Mouse (Mus musculus): ENCODE results near the gene Litaf. TPM values are rescaled to one million over a fixed set of nuclear protein-coding genes. Genes with fewer than 3 reads are reported as not detected.

Litaf gene
- polyA plus RNA-seq, 1 experiment from 2014 or later = 113 TPM

DNA sequence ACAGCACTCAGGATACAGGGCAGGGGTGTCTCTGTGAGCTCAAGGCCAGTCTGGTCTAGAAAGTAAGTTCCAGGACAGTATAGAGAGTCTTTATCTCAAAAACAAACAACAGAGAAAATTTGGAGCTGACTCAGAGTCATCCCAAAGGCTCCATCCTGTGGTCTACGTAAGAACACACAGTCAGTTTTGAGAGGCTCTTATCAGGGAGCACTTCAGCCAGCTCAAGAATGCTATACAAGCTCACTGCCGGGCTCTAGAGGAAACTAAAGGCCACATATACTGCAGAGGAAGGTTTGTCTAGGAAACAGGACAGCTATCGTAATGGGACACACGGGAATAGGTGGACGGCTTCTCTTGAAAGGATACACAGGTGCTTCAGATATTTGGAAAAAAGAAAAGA lies 122.7 kb downstream of the Litaf start:
- Histone ChIP-seq H3K27ac (no peak overlapping the region), H3K27me3 (no peaks in the 10 kb centered on the region), H3K4me3 (no peak overlapping the region), H3K4me2 (no peak overlapping the region), H3K9ac (no peak overlapping the region), H3K9me3 (no peaks in the 10 kb centered on the region), H3K36me3 (no peaks in the 10 kb centered on the region), H3K4me1 (no peaks in the 10 kb centered on the region)
- WGBS = 71% methylated on average over 5 of the region's 5 CpGs
- ATAC-seq (ENCODE audit: insufficient number of reproducible peaks, low FRiP score, low TSS enrichment, low read depth) = no peak

DNA sequence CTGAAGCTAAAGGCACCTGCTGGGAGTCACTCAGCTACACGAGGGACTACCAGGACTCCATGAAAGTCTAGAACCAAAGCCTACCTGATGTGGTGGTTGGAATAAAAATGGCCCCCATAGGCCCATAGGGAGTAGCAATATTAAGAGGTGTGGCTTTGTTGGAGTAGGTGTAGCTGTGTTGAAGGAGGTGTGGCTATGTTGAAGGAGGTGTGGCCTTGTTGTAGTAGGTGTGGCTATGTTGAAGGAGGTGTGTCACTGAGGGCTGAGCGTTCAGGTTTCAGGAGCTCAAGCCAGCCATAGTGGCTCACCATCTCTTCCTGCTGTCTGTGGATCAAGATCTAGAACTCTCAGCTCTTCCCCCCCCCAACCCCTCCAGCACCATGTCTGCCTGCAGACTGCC lies 125.3 kb downstream of the Litaf start:
- Histone ChIP-seq H3K4me2 (no peak overlapping the region), H3K9ac (no peak overlapping the region), H3K9me3 (no peaks in the 10 kb centered on the region), H3K27ac (no peak overlapping the region), H3K36me3 (no peaks in the 10 kb centered on the region), H3K4me1 (no peaks in the 10 kb centered on the region), H3K4me3 (no peak overlapping the region), H3K27me3 (no peaks in the 10 kb centered on the region)
- no peak for ATAC-seq (ENCODE audit: insufficient number of reproducible peaks, low FRiP score, low TSS enrichment, low read depth)
- WGBS = 77% methylated on average over 2 of the region's 2 CpGs

DNA sequence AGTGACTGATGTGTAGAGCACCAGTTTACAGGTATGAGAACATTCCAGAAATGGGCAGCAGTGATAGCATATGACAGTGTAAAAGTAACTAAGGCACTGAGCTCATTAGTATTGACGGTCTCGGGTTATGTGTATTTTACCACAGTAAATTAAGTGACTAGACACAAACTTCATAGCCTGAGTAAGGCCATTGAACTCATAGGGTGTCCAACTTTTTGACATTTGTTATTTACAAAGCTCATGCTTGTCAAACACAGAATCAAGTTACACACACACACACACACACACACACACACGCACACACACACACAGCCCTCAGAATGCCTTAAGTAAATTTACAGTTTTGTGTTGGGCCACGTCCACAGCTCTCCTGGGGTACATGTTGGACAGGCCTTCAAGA lies 126.0 kb downstream of the Litaf start:
- WGBS = 82% methylated on average over 4 of the region's 4 CpGs
- H3K4me1 ChIP-seq = no peaks in the 10 kb centered on the region
- no peaks in the 10 kb centered on the region for H3K27me3 ChIP-seq
- H3K4me3 ChIP-seq = no peak overlapping the region
- ATAC-seq (ENCODE audit: insufficient number of reproducible peaks, low FRiP score, low TSS enrichment, low read depth) = no peak
- H3K4me2 ChIP-seq = no peak overlapping the region
- no peaks in the 10 kb centered on the region for H3K9me3 ChIP-seq
- no peak overlapping the region for H3K27ac ChIP-seq
- no peak overlapping the region for H3K9ac ChIP-seq
- H3K36me3 ChIP-seq = no peaks in the 10 kb centered on the region

DNA sequence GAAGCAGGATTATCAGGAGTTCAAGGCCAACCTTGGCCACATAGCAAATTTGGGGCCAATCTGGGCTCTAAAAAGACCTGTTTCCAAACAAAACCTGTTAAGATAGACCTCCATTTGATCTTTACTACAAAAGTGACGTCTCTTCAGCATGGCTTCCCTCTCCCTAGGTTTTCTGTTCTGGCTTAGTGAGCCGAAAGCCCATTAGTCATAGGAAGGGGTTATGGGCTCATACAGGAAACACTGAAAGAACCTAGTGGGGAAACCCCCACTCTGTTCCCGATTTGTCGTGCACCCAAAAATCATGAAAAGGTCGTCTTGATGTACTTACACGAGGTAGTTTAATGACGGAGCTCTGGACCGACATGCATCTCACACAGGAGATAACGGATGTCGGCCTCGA lies 128.5 kb downstream of the Litaf start:
- Histone ChIP-seq H3K36me3 (no peaks in the 10 kb centered on the region), H3K9me3 (no peaks in the 10 kb centered on the region), H3K27me3 (no peaks in the 10 kb centered on the region), H3K9ac (no peak overlapping the region), H3K4me2 (no peak overlapping the region), H3K4me1 (no peaks in the 10 kb centered on the region), H3K27ac (no peak overlapping the region), H3K4me3 (no peak overlapping the region)
- 52% methylated on average over 11 of the region's 11 CpGs for WGBS
- ATAC-seq (ENCODE audit: insufficient number of reproducible peaks, low FRiP score, low TSS enrichment, low read depth) = no peak

DNA sequence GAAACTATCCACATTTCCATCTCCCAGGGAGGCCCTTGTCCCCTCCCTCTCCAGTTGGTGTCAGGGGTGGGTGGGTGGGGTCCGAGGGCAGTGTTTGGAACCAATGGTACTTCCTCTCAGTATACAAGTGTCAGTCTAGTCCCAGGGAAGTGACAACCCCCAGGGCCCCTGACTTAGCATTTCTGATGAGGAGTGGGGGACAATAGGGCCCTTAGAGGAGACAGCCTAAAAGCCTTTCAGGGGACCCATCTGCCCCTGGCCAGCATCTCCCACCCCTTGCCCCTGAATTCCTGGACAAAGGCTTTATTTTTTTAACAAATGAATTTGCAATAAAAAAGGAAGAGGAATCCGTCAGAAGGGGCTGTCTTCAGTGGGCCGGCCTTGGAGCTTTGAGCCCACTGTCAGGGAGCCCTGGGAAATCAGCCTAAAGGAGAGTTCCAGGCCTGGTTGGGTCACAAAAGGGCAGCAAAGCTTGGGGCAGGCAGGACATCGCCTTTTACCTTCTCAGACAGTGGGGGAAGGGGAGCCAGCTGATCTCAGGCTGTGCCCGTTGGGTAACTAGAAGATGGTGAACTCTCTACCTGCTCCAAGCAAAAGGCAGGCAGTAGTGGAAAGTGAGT lies 129.1 kb downstream of the Litaf start:
- Histone ChIP-seq H3K4me3 (no peak overlapping the region), H3K9ac (no peak overlapping the region), H3K4me1 (no peaks in the 10 kb centered on the region), H3K27ac (no peak overlapping the region), H3K4me2 (no peak overlapping the region), H3K27me3 (no peaks in the 10 kb centered on the region), H3K36me3 (no peaks in the 10 kb centered on the region), H3K9me3 (no peaks in the 10 kb centered on the region)
- no peak for ATAC-seq (ENCODE audit: insufficient number of reproducible peaks, low FRiP score, low TSS enrichment, low read depth)
- WGBS = 52% methylated on average over 5 of the region's 5 CpGs

DNA sequence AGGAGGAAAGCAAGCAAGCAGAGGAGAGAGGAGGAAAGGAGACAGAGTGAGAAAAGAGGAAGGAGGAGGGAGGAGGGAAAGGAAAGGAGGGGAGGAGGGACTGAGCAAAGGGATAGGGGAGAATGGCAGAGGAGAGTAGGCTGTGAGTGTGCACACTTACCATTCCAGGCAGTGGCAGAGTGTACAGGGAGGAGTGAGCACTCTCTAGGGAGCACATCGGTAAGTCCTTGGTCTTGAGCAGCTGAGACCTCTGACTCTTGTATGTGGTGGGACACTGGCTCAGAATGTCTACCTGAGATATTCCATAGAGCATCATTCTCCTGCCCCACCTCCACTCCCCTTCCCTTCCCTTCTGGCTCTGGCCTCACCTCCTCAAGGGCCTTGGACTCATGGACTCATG lies 131.9 kb downstream of the Litaf start:
- WGBS = 94% methylated on average over 1 of the region's 1 CpGs
- Histone ChIP-seq H3K4me1 (no peaks in the 10 kb centered on the region), H3K27ac (no peak overlapping the region), H3K4me3 (no peak overlapping the region), H3K9me3 (no peaks in the 10 kb centered on the region), H3K27me3 (no peaks in the 10 kb centered on the region), H3K36me3 (no peaks in the 10 kb centered on the region), H3K4me2 (no peak overlapping the region), H3K9ac (no peak overlapping the region)
- ATAC-seq (ENCODE audit: insufficient number of reproducible peaks, low FRiP score, low TSS enrichment, low read depth) = peak; percentile 56; the same call in 1 of the 2 replicates

DNA sequence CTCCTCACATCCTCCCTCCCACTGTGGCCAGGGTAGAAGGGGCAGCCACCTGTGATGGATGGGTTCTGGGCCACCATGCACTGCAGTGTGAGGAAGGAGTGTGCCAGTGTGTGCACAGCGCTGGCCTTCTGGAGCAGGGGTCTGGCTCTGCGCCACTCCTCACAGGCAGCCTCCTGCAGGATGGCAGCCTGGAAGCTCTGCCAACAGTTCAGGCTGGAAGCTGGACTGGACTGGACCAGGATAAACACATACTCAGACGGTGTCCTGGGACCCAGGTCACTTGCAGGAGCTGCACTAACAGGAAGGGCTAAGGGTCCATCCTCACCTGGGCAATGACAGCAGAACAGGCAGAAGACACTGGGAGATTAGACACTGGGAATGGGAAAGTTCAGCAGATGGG lies 132.6 kb downstream of the Litaf start:
- no peaks in the 10 kb centered on the region for H3K36me3 ChIP-seq
- 78% methylated on average over 3 of the region's 3 CpGs for WGBS
- no peak overlapping the region for H3K9ac ChIP-seq
- H3K27ac ChIP-seq = no peak overlapping the region
- no peaks in the 10 kb centered on the region for H3K4me1 ChIP-seq
- H3K4me3 ChIP-seq = no peak overlapping the region
- H3K9me3 ChIP-seq = no peaks in the 10 kb centered on the region
- 0 out of 2 replicates have a peak, but pooled peaks have one; percentile 8 for ATAC-seq (ENCODE audit: insufficient number of reproducible peaks, low FRiP score, low TSS enrichment, low read depth)
- no peaks in the 10 kb centered on the region for H3K27me3 ChIP-seq
- H3K4me2 ChIP-seq = no peak overlapping the region

DNA sequence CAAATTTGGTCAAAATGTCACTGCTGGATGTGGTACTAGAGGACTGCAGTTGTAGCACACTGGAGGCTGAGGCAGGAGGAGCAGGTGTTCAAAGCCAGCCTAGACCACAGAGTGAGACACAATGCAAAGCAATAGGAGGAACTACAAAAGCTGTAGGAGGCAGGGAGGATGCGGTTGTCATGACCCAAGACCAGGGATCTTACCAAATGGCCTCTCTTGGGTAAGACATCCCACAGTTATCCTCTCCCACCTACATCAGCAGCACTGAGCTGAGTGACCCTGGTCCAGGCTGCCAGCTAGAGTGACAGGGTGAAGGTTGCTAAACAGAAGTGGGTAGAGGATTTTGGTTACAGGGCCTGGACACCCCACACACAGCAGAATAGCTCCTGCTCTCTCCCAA lies 138.9 kb downstream of the Litaf start:
- Histone ChIP-seq H3K9me3 (no peaks in the 10 kb centered on the region), H3K4me2 (no peak overlapping the region), H3K4me3 (no peak overlapping the region), H3K27me3 (no peaks in the 10 kb centered on the region), H3K27ac (no peak overlapping the region), H3K4me1 (peaks cover 7% of the 10 kb centered on the region), H3K9ac (no peak overlapping the region), H3K36me3 (no peaks in the 10 kb centered on the region)
- ATAC-seq (ENCODE audit: insufficient number of reproducible peaks, low FRiP score, low TSS enrichment, low read depth) = no peak
- WGBS = 86% methylated on average over 1 of the region's 1 CpGs

DNA sequence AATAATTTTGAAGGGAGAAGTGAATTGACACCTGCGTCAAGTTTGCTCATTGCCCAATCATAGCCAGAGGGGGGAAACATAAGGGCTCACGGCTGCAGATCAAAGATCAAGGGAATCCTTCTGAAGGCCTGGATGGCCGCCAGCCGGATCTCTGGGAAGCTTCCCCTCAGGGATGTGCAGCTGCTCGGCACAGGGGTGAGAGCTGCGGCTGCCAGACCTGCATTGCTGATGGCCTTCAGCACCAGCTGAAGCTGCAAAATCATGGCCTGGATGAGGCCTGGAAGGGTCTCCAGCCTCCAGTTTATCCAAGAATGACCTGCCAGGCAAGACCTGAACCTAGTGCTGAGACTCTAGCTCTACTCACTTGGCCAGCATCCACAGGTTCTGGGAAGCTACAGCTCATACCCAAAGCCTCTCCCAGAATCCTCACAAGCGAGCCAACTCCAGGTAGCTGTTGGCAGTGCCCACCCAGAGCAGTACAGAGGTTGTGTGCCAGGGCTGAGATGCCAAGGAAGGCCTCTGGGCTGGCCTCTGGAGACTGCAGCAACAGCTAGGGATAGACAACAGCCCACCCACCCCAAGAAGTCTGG lies 140.3 kb downstream of the Litaf start:
- no peaks in the 10 kb centered on the region for H3K9me3 ChIP-seq
- H3K4me2 ChIP-seq = no peak overlapping the region
- ATAC-seq (ENCODE audit: insufficient number of reproducible peaks, low FRiP score, low TSS enrichment, low read depth) = peak; percentile 53; the same call in 1 of the 2 replicates
- no peak overlapping the region for H3K9ac ChIP-seq
- peaks cover 7% of the 10 kb centered on the region for H3K4me1 ChIP-seq
- no peaks in the 10 kb centered on the region for H3K36me3 ChIP-seq
- WGBS = 18% methylated on average over 7 of the region's 7 CpGs
- peak overlapping the region; percentile 11; the same call in 1 of the 2 replicates for H3K27ac ChIP-seq
- no peak overlapping the region for H3K4me3 ChIP-seq
- H3K27me3 ChIP-seq = no peaks in the 10 kb centered on the region

DNA sequence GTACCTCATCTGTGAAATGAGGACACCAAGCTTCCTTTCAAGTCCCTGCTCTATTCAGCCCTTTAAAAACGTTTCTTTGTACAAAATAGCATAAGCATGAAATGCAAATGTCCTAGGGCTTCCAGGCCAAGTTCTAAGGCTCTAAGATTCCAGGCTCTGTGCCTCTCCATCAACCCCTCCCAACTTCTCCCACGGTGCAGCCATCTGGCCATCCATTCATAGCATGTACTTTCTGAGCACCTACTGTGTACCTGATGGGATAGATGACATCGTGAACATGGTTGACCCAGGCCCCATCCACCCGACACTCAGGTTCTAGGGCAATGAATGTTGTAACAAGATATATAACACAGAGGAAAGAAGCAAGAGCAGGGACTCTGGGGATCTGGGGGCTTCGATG lies 142.4 kb downstream of the Litaf start:
- no peaks in the 10 kb centered on the region for H3K9me3 ChIP-seq
- no peak overlapping the region for H3K27ac ChIP-seq
- peaks cover 7% of the 10 kb centered on the region for H3K4me1 ChIP-seq
- no peak overlapping the region for H3K4me3 ChIP-seq
- no peak for ATAC-seq (ENCODE audit: insufficient number of reproducible peaks, low FRiP score, low TSS enrichment, low read depth)
- H3K36me3 ChIP-seq = no peaks in the 10 kb centered on the region
- no peak overlapping the region for H3K9ac ChIP-seq
- no peak overlapping the region for H3K4me2 ChIP-seq
- 75% methylated on average over 5 of the region's 5 CpGs for WGBS
- H3K27me3 ChIP-seq = no peaks in the 10 kb centered on the region

DNA sequence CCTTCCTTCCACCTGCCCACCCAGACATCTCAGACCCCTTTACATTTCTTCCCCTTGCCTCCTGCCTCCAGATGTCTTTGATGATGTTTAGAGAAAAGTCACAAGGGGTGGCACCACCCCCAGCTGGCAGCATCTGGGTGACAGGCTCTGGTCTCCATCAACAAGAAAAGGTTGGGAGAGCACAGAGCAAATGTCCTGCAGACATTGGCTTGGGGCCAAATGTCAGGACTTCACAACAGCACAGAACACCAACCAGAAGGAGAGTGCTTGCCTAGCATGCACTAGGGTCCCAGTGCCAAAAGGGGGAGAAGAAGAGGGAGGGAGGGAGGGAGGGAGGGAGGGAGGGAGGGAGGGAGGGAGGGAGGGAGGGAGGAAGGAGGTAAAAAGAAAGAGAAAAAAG lies 146.1 kb downstream of the Litaf start:
- H3K9ac ChIP-seq = no peak overlapping the region

DNA sequence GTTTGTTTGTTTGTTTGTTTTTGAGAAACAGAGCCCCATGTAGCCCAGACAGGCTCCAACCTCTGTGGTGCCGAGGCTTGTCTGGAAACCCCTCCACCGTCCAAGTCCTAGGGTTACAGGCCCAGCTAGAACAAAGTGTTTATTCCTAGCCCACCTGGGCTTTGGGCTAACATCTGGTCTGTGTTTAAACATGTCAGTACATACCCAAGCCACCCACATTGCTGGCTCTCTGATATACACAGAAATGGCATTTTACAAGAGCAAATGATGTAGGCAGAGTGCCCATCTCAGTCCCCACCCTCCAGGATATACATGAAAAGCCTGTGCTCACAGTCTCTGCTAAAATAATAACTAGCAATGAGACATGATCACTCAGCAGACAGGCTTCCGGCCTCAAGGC lies 149.7 kb downstream of the Litaf start:
- Histone ChIP-seq H3K27me3 (no peaks in the 10 kb centered on the region), H3K9ac (no peak overlapping the region), H3K4me3 (no peak overlapping the region), H3K9me3 (no peaks in the 10 kb centered on the region), H3K27ac (no peak overlapping the region), H3K36me3 (no peaks in the 10 kb centered on the region), H3K4me2 (no peak overlapping the region), H3K4me1 (peaks cover 4% of the 10 kb centered on the region; the same call in 1 of the 2 replicates)
- WGBS = 31% methylated on average over 3 of the region's 3 CpGs
- no peak; the same call in 1 of the 2 replicates for ATAC-seq (ENCODE audit: insufficient number of reproducible peaks, low FRiP score, low TSS enrichment, low read depth)

More for the DNA sequence above, 146.1 kb downstream of the Litaf start:
- H3K27ac ChIP-seq = no peak overlapping the region
- H3K27me3 ChIP-seq = no peaks in the 10 kb centered on the region
- no peak for ATAC-seq (ENCODE audit: insufficient number of reproducible peaks, low FRiP score, low TSS enrichment, low read depth)
- no peak overlapping the region for H3K4me2 ChIP-seq
- H3K4me3 ChIP-seq = no peak overlapping the region
- H3K4me1 ChIP-seq = no peaks in the 10 kb centered on the region
- H3K9me3 ChIP-seq = no peaks in the 10 kb centered on the region
- no peaks in the 10 kb centered on the region for H3K36me3 ChIP-seq

DNA sequence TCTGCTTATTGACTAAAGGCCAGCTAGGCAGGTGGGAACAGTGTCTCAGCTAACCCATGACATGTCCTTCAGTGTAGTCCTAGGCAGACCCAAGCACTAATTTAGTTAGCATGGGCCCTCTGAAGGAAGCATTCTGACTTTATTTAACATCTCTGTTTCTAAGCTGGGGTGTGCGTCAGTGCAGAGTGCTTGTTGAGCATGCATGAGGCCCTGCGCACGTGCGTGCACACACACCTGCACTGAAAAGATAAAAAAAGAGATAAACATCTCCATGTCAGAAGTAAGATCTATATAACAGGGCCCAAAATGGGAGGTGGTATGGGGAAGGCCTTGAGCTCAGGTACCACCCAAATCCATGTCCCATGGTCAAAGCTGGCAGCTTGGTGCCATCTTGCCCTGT lies 150.9 kb downstream of the Litaf start:
- no peaks in the 10 kb centered on the region for H3K27me3 ChIP-seq
- no peaks in the 10 kb centered on the region for H3K9me3 ChIP-seq
- H3K4me3 ChIP-seq = no peak overlapping the region
- no peaks in the 10 kb centered on the region for H3K36me3 ChIP-seq
- 97% methylated on average over 4 of the region's 4 CpGs for WGBS
- H3K9ac ChIP-seq = no peak overlapping the region
- H3K27ac ChIP-seq = no peak overlapping the region
- H3K4me1 ChIP-seq = peaks cover 4% of the 10 kb centered on the region; the same call in 1 of the 2 replicates
- no peak overlapping the region for H3K4me2 ChIP-seq
- no peak for ATAC-seq (ENCODE audit: insufficient number of reproducible peaks, low FRiP score, low TSS enrichment, low read depth)

Measured in limb, embryonic 15.5 days (tissue).